Mouse (Mus musculus): Measurements from ENCODE around the gene Gm13279.
"Not testable (repeated sequence)": the region's sequence is repeated elsewhere in the genome, so short reads cannot be mapped to it uniquely, and the experiment has no call there.

The Gm13279 gene

GRCm38 (mm10) chr4:88797097-88797496, at the start of gene Gm13279:
Gene Gm13279, plus strand, starts transcription at chr4:88797397.
- DNase-seq (ENCODE audit: low read depth, low spot score): not testable (repeated sequence)

GRCm38 (mm10) chr4:88749926-88750325, 47.3 kb upstream of the Gm13279 start:
- DNase-seq (ENCODE audit: low read depth, low spot score): no peak

GRCm38 (mm10) chr4:88754818-88755340, 42.3 kb upstream of the Gm13279 start, which contains the start of gene Gm13271:
Gene Gm13271, plus strand, starts transcription at chr4:88754868.
- not testable (repeated sequence) for DNase-seq (ENCODE audit: low read depth, low spot score)

GRCm38 (mm10) chr4:88756581-88757513, 40.4 kb upstream of the Gm13279 start:
- not testable (repeated sequence) for DNase-seq (ENCODE audit: low read depth, low spot score)

DNA sequence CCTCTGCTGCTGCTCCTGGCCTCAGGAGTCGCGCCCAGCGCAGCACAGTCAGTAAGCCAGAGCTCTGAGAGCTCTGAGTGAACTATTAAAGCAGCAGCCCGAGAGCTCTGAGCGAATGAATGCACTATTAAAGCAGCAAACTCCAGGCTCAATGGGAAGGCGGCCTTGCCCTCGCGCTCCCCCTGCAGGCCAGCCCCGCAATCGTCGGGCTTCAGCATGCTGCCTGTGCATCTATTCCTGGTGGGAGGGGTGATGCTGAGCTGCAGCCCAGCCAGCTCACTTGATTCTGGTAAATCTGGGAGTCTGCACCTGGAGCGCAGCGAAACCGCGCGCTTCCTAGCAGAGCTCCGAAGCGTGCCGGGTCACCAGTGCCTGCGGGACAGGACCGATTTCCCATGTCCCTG, 39.6 kb upstream of the Gm13279 start:
- not testable (repeated sequence) for DNase-seq (ENCODE audit: low read depth, low spot score)

- DNase-seq (ENCODE audit: low read depth, low spot score): not testable (repeated sequence)
Measured at GRCm38 (mm10) chr4:88758751-88759150, 38.4 kb upstream of the Gm13279 start.

DNA sequence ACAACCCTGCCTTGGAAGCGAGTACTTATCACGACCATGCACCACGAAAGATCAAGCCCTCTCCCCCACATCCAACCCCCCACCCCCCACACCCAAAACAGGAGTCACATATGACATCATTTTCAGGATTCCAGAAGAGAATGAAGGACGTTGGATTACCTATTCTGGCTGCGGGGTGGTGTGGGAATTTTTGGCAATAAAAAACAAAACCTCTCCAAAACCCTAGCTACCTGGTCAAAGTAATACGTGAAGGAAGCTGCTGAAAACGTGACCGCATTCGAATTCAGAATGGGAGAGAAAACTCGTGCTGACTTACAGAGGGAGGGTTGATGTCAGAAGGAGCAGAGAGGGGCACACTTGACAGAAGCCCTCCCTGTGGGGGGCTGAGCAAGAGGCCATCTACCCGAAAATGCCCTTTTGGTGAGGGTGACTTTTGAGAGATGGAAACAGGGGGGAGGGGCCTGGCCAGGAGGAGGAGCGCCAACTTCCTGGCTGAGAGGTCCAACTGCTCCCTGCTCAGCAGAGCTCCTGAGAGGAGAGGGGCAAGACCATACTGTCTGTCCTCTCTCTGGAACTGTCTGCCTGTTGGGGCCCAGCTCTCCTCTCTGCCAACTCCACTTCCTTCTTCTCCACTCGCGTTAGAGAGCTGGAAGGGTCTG, 37.5 kb upstream of the Gm13279 start, which contains the start of gene Gm13283:
TSS of gene Gm13283 (plus strand) at position 510 of the 659 bp plus-strand sequence.
- DNase-seq (ENCODE audit: low read depth, low spot score): not testable (repeated sequence)

DNA sequence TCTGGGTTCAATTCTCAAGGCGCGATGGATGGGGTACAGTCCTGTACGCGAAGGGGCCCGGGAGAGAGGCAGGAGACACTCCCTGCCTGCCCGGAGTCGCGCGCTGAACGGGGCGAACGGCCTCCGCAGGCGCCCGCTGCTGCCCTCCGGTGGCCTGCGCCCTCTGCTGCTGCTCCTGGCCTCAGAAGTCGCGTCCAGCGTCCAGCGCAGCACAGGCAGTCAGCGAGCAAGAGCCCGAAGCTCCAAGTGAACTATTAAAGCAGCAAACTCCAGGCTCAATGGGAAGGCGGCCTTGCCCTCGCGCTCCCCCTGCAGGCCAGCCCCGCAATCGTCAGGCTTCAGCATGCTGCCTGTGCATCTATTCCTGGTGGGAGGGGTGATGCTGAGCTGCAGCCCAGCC, 36.8 kb upstream of the Gm13279 start:
- not testable (repeated sequence) for DNase-seq (ENCODE audit: low read depth, low spot score)

- not testable (repeated sequence) for DNase-seq (ENCODE audit: low read depth, low spot score)
Measured at GRCm38 (mm10) chr4:88761776-88762175, 35.4 kb upstream of the Gm13279 start.

DNA sequence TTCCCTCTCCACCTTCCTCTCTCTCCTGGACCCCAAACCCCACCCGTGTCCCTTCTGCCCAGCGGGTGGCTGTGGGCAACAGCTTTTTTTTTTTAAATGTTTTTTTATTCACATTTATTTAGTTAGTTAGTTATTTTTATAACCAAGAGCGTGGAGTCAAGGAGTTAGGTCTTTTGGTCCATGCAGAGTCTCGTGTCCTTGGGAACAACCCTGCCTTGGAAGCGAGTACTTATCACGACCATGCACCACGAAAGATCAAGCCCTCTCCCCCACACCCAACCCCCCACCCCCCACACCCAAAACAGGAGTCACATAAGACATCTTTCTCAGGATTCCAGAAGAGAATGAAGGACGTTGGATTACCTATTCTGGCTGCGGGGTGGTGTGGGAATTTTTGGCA, 34.9 kb upstream of the Gm13279 start:
- not testable (repeated sequence) for DNase-seq (ENCODE audit: low read depth, low spot score)

GRCm38 (mm10) chr4:88763384-88764018, 33.7 kb upstream of the Gm13279 start:
- DNase-seq (ENCODE audit: low read depth, low spot score): peak; percentile 63

DNA sequence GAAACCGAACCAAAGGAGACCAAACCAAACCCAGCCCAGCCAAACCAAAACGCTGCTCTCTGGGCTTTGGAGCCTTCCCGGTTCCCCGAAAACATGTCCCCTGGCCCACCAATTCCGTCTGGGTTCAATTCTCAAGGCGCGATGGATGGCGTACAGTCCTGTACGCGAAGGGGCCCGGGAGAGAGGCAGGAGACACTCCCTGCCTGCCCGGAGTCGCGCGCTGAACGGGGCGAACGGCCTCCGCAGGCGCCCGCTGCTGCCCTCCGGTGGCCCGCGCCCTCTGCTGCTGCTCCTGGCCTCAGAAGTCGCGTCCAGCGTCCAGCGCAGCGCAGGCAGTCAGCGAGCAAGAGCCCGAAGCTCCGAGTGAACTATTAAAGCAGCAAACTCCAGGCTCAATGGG, 23.7 kb upstream of the Gm13279 start, which contains the start of gene Gm13290:
TSS of gene Gm13290 (plus strand) at position 301 of the 400 bp plus-strand sequence.
- DNase-seq (ENCODE audit: low read depth, low spot score): not testable (repeated sequence)

GRCm38 (mm10) chr4:88776622-88777021, 20.6 kb upstream of the Gm13279 start, which contains the start of gene Gm13289:
Gene Gm13289, plus strand, starts transcription at chr4:88776922.
- DNase-seq (ENCODE audit: low read depth, low spot score): not testable (repeated sequence)

- not testable (repeated sequence) for DNase-seq (ENCODE audit: low read depth, low spot score)
Measured at GRCm38 (mm10) chr4:88779550-88779949, 17.6 kb upstream of the Gm13279 start, which contains the start of gene Gm13272. Gene Gm13272, plus strand, starts transcription at chr4:88779850.

GRCm38 (mm10) chr4:88780320-88780719, 16.9 kb upstream of the Gm13279 start:
- not testable (repeated sequence) for DNase-seq (ENCODE audit: low read depth, low spot score)

DNA sequence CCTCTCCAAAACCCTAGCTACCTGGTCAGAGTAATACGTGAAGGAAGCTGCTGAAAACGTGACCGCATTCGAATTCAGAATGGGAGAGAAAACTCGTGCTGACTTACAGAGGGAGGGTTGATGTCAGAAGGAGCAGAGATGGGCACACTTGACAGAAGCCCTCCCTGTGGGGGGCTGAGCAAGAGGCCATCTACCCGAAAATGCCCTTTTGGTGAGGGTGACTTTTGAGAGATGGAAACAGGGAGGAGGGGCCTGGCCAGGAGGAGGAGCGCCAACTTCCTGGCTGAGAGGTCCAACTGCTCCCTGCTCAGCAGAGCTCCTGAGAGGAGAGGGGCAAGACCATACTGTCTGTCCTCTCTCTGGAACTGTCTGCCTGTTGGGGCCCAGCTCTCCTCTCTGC, 15.4 kb upstream of the Gm13279 start, which contains the start of gene Ifnz:
TSS of gene Ifnz (plus strand) at position 301 of the 400 bp plus-strand sequence.
- DNase-seq (ENCODE audit: low read depth, low spot score): not testable (repeated sequence)

GRCm38 (mm10) chr4:88782335-88782734, 14.9 kb upstream of the Gm13279 start:
- not testable (repeated sequence) for DNase-seq (ENCODE audit: low read depth, low spot score)

DNA sequence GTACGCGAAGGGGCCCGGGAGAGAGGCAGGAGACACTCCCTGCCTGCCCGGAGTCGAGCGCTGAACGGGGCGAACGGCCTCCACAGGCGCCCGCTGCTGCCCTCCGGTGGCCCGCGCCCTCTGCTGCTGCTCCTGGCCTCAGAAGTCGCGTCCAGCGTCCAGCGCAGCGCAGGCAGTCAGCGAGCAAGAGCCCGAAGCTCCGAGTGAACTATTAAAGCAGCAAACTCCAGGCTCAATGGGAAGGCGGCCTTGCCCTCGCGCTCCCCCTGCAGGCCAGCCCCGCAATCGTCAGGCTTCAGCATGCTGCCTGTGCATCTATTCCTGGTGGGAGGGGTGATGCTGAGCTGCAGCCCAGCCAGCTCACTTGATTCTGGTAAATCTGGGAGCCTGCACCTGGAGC, 11.8 kb upstream of the Gm13279 start, which contains the start of gene Gm13276:
TSS of gene Gm13276 (plus strand) at position 301 of the 400 bp plus-strand sequence.
- not testable (repeated sequence) for DNase-seq (ENCODE audit: low read depth, low spot score)

DNA sequence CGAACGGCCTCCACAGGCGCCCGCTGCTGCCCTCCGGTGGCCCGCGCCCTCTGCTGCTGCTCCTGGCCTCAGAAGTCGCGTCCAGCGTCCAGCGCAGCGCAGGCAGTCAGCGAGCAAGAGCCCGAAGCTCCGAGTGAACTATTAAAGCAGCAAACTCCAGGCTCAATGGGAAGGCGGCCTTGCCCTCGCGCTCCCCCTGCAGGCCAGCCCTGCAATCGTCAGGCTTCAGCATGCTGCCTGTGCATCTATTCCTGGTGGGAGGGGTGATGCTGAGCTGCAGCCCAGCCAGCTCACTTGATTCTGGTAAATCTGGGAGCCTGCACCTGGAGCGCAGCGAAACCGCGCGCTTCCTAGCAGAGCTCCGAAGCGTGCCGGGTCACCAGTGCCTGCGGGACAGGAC, 8.8 kb upstream of the Gm13279 start, which contains the start of gene Gm13277:
TSS of gene Gm13277 (plus strand) at position 231 of the 400 bp plus-strand sequence.
- DNase-seq (ENCODE audit: low read depth, low spot score): not testable (repeated sequence)

DNA sequence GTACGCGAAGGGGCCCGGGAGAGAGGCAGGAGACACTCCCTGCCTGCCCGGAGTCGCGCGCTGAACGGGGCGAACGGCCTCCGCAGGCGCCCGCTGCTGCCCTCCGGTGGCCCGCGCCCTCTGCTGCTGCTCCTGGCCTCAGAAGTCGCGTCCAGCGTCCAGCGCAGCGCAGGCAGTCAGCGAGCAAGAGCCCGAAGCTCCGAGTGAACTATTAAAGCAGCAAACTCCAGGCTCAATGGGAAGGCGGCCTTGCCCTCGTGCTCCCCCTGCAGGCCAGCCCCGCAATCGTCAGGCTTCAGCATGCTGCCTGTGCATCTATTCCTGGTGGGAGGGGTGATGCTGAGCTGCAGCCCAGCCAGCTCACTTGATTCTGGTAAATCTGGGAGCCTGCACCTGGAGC, 5.9 kb upstream of the Gm13279 start, which contains the start of gene Gm13278:
TSS of gene Gm13278 (plus strand) at position 301 of the 400 bp plus-strand sequence.
- DNase-seq (ENCODE audit: low read depth, low spot score): not testable (repeated sequence)
